In genomic region chr3:89418170-89418860, GRCm38 (mm10) we compare ENCODE assay signal across 7 mouse cellular contexts. TPM values are rescaled to one million over a fixed set of nuclear protein-coding genes. Genes with fewer than 3 reads are reported as not detected.
A peak's percentile ranks its signal among the peaks of the same experiment; 100 is the strongest.
DNase-seq lines count a peak whose midpoint lies in the region; ATAC-seq and TF ChIP-seq lines count a peak whose summit lies in the region.

TSS of gene Cks1b (minus strand) at chr3:89418383.
TSS of gene Shc1 (plus strand) at chr3:89418443.

- no peaks in the 10 kb centered on the region for H3K27me3 ChIP-seq in embryonic facial prominence, embryonic 10.5 days (replicated peaks; ENCODE audit: low read depth, poor library complexity, severe bottlenecking)
- H3K27me3 ChIP-seq in intestine, postnatal 0 days (replicated peaks; ENCODE audit: control insufficient read depth, insufficient read depth, low read length) = no peaks in the 10 kb centered on the region
- H3K27me3 ChIP-seq in midbrain, embryonic 12.5 days = no peaks in the 10 kb centered on the region
- no peaks in the 10 kb centered on the region for H3K27me3 ChIP-seq in small intestine, adult 2 months (ENCODE audit: control insufficient read depth, insufficient read depth, low read length)

- intact Hi-C loops in left cerebral cortex, postnatal 4 days (cut with DNase I) = no loop called here

- no peak for TF ChIP-seq CTCF in intestine, postnatal 0 days (IDR thresholded peaks at IDR 0.05; ENCODE audit: low read depth)
- no peak for TF ChIP-seq CTCF in small intestine, adult 2 months (IDR thresholded peaks at IDR 0.05; ENCODE audit: extremely low read depth, insufficient read length, insufficient replicate concordance, low read depth, low read length)

- under 1% methylated on average over 39 of the region's 39 CpGs for WGBS in embryonic facial prominence, embryonic 10.5 days
- under 1% methylated on average over 39 of the region's 39 CpGs for WGBS in intestine, postnatal 0 days
- WGBS in midbrain, embryonic 12.5 days = under 1% methylated on average over 39 of the region's 39 CpGs
- WGBS in small intestine, adult 2 months = 1% methylated on average over 39 of the region's 39 CpGs

- H3K4me1 ChIP-seq in embryonic facial prominence, embryonic 10.5 days = peaks cover 52% of the 10 kb centered on the region
- H3K4me1 ChIP-seq in intestine, postnatal 0 days (replicated peaks; ENCODE audit: control insufficient read depth, insufficient read depth, low read length) = peaks cover 9% of the 10 kb centered on the region
- H3K4me1 ChIP-seq in midbrain, embryonic 12.5 days = peaks cover 42% of the 10 kb centered on the region
- peaks cover 4% of the 10 kb centered on the region for H3K4me1 ChIP-seq in small intestine, adult 2 months (ENCODE audit: control insufficient read depth, insufficient read depth, insufficient read length, low read length)

- H3K9ac ChIP-seq in intestine, postnatal 0 days (ENCODE audit: low read depth, low read length) = peak within 1 kb of the TSS; percentile 83
- H3K9ac ChIP-seq in midbrain, embryonic 12.5 days (replicated peaks) = peak within 1 kb of the TSS; percentile 71

- H3K36me3 ChIP-seq in embryonic facial prominence, embryonic 10.5 days (replicated peaks) = peaks cover 40% of the 10 kb centered on the region
- H3K36me3 ChIP-seq in intestine, postnatal 0 days (ENCODE audit: control insufficient read depth, insufficient read depth) = peaks cover 28% of the 10 kb centered on the region
- peaks cover 28% of the 10 kb centered on the region for H3K36me3 ChIP-seq in midbrain, embryonic 12.5 days
- H3K36me3 ChIP-seq in small intestine, adult 2 months (ENCODE audit: control insufficient read depth, insufficient read depth, low read length) = peaks cover 2% of the 10 kb centered on the region; the same call in 1 of the 2 replicates

- peak within 1 kb of the TSS; percentile 76 for H3K4me3 ChIP-seq in embryonic facial prominence, embryonic 10.5 days
- peak within 1 kb of the TSS; percentile 76 for H3K4me3 ChIP-seq in intestine, postnatal 0 days (ENCODE audit: low read depth, low read length)
- H3K4me3 ChIP-seq in midbrain, embryonic 12.5 days = peak within 1 kb of the TSS; percentile 65
- H3K4me3 ChIP-seq in small intestine, adult 2 months (ENCODE audit: low read depth, low read length) = peak within 1 kb of the TSS; percentile 72

- peak within 1 kb of the TSS; percentile 86 for H3K4me2 ChIP-seq in intestine, postnatal 0 days (replicated peaks; ENCODE audit: low read depth)
- H3K4me2 ChIP-seq in midbrain, embryonic 12.5 days (replicated peaks) = peak within 1 kb of the TSS; percentile 94

- 0 out of 2 replicates have a peak, but pooled peaks have one; percentile 29 for TF ChIP-seq POLR2A in small intestine, adult 2 months (IDR thresholded peaks at IDR 0.05; ENCODE audit: low read depth, low read length)

- H3K27ac ChIP-seq in embryonic facial prominence, embryonic 10.5 days (replicated peaks) = peak within 1 kb of the TSS; percentile 92
- peak within 1 kb of the TSS; percentile 97 for H3K27ac ChIP-seq in intestine, postnatal 0 days (ENCODE audit: low read depth, low read length)
- H3K27ac ChIP-seq in midbrain, embryonic 12.5 days (replicated peaks) = peak within 1 kb of the TSS; percentile 87
- peak within 1 kb of the TSS; percentile 92 for H3K27ac ChIP-seq in small intestine, adult 2 months (ENCODE audit: insufficient read depth, low read depth, low read length)

- ATAC-seq in intestine, postnatal 0 days = peak; percentile 96
- ATAC-seq in midbrain, embryonic 12.5 days (ENCODE audit: low FRiP score, low read depth) = peak; percentile 96

- DNase-seq in adrenal gland, postnatal 10 days = peak; percentile 93
- peak; percentile 97 for DNase-seq in embryonic facial prominence, embryonic 10.5 days (ENCODE audit: low spot score)
- peak; percentile 97 for DNase-seq in gonadal fat pad, adult 2 months (ENCODE audit: low read depth)
- DNase-seq in left cerebral cortex, postnatal 4 days = peak; percentile 94

- H3K9me3 ChIP-seq in embryonic facial prominence, embryonic 10.5 days = no peaks in the 10 kb centered on the region
- H3K9me3 ChIP-seq in intestine, postnatal 0 days (ENCODE audit: control insufficient read depth) = no peaks in the 10 kb centered on the region
- no peaks in the 10 kb centered on the region for H3K9me3 ChIP-seq in midbrain, embryonic 12.5 days

RNA-seq across cellular contexts. Expression of gene Cks1b, which starts in this region (rescaled TPM):
- 10 to 100 TPM; 39.8 to 43.2 TPM for total RNA-seq in adrenal gland, postnatal 10 days (2021)
- polyA plus RNA-seq in embryonic facial prominence, embryonic 10.5 days (2016; fragmentation: Nextera tagmentation; extraction: Ambion mirVana) = 786 and 805 TPM in 2 replicates
- polyA plus RNA-seq in gonadal fat pad, adult 2 months (2012; rRNA removed) = 51.7 and 55.1 TPM in 2 replicates
- polyA plus RNA-seq in intestine, postnatal 0 days (2015; fragmentation: Nextera tagmentation; extraction: Ambion mirVana) = 106 and 118 TPM in 2 replicates
- total RNA-seq in left cerebral cortex, postnatal 4 days (2021) = 10 to 100 TPM; 19.6 to 22.3 TPM
- 291 and 306 TPM in 2 replicates for polyA plus RNA-seq in midbrain, embryonic 12.5 days (2016; fragmentation: Nextera tagmentation; extraction: Ambion mirVana)
- 6.2 and 13.7 TPM in 2 replicates for polyA plus RNA-seq in small intestine, adult 2 months (2012; rRNA removed)

RNA-seq across cellular contexts. Expression of gene Shc1, which starts in this region (rescaled TPM):
- total RNA-seq in adrenal gland, postnatal 10 days (2021) = 100 to 1,000 TPM in 1 of 2 experiments, 10 to 100 TPM in 1; 94.4 to 108 TPM
- 82.0 and 82.1 TPM in 2 replicates for polyA plus RNA-seq in embryonic facial prominence, embryonic 10.5 days (2016; fragmentation: Nextera tagmentation; extraction: Ambion mirVana)
- polyA plus RNA-seq in gonadal fat pad, adult 2 months (2012; rRNA removed) = 114 and 118 TPM in 2 replicates
- 43.4 and 48.6 TPM in 2 replicates for polyA plus RNA-seq in intestine, postnatal 0 days (2015; fragmentation: Nextera tagmentation; extraction: Ambion mirVana)
- 10 to 100 TPM; 13.8 to 14.5 TPM for total RNA-seq in left cerebral cortex, postnatal 4 days (2021)
- polyA plus RNA-seq in midbrain, embryonic 12.5 days (2016; fragmentation: Nextera tagmentation; extraction: Ambion mirVana) = 33.0 and 43.5 TPM in 2 replicates
- polyA plus RNA-seq in small intestine, adult 2 months (2012; rRNA removed) = 33.6 and 63.5 TPM in 2 replicates

Comparison
In these comparisons a context has a peak if more than half of its experiments do, and no peak if none do; other contexts are left out.
1. Peak in every context shown above with its lines: DNase-seq, ATAC-seq, H3K4me3 ChIP-seq and H3K27ac ChIP-seq.
2. RNA of gene Shc1 (total RNA-seq): 94.4 to 108 TPM in adrenal gland, postnatal 10 days; 13.8 to 14.5 TPM in left cerebral cortex, postnatal 4 days; every median in the first group is over 4 times any median in the second.